Mouse (Mus musculus) retina, postnatal 1 day (tissue): Measurements from ENCODE around the gene Dusp9.

Source experiments
- DNase-seq: peaks from one replicate; pipeline ENCODE4 v3.0.0-alpha.2; 2012

The Dusp9 gene

DNA sequence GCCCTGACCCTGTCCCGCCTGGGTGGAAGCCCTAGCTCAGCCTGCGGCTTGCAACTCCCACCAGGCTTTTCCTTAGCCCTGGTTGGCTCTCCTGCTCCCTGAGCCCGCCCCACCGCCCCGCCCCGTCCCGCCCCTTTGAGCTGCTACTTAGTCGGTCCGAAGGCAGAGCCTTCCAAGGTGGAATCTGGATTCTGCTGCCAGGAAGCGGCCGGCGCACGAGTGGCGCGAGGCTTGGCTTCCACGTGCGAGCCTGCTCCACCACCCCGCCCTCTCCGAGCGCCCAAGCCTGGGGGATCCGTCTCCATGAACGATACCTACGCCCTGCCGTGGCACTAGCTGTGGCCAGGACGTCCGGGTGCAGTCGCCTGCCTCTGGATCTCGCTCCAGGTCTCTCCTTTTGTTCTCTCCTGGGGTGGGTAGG is at the start of gene Dusp9:
Gene Dusp9, plus strand, starts transcription at position 165 of the 421 bp plus-strand sequence.
- peak; percentile 77 for DNase-seq

DNA sequence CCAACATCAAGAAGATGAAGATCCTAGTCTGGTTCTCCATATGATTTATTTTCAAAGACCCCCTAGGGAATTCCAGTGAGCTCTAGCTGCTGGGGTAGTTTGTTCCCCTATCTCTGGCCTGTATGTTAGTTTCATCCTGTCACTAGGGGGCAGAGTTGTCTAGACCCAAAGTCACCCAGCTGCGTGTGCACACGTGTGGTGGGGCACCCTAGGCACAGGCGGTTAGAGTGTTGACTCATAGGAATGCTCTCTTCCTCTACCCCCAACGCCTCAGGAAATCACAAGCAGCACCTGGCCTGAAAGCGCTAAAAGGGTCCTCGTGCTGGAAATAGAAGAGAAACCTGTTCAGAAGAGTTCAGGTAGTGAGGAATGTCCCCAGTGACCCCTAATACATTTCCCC is 46.0 kb upstream of the Dusp9 start:
- peak; percentile 43 for DNase-seq

GRCm38 (mm10) chrX:73594451-73595121 is 44.6 kb upstream of the Dusp9 start:
- no peak for DNase-seq

DNA sequence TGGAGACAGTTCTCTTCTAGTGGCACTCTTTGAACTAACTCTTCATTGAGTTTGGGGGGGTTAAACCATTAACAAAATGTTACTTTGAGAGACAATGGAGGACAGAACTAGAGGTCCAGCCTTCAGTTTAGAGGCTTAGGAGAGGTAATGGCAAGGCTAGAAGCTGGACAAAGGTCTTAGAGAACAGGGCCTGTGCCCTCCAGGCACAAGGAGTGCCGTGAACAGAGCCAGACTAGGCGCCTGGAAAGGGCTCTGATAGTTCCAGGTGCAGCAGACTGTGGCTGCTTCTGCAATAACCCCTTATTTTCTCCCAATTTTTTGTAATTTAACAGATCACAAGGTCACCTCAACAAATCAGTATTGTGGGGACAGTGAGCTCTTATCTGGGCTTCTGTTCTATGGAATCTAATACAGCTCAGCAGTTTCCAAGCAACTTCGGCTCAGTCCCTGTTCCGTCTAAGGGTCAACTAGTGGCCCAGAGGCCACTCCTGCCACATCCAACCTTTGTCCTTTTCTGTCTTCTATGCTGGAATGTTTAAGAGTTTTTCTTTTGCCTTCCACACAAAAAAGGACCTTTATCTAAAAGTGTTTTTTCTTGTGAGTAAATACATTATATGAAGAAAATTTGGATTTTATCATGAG is 43.8 kb upstream of the Dusp9 start:
- no peak for DNase-seq

DNA sequence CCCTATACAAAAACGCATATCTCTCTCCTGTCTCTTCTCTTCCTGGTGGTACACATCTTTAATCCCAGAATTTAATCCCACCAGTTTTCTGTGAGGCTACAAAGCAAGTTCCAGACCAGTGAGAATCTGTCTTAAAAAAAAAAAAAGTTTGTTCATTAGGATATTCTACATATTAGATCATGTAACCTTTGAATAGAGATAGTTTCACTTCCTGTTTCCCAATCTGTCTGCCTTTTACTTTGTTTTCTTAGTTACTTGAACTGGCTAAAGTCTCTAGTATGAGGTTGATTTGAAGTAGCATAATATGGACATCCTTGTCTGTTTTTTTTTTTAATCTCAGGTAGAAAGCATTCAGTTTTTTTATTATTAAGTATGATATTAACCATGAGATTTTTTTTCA is 37.8 kb upstream of the Dusp9 start:
- no peak for DNase-seq

DNA sequence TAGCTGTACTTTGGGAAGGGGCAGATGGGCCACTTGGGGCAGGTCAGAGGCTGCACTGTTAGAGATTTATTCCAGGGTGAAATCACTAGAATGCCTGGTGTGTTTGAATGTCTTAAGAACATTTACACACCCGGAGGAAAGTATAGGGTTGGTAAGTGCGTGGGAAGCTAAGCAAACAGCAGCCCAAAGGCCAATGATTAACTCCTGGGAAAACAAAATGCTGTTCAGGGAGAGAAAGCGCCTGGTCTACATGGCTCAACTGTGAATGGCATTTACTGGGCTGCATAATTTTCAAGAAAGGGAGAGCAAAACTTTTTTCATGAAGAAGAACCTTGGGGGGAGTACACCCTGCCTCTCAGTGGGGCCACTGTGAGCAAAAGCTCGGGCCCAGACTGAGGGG is 25.6 kb upstream of the Dusp9 start:
- no peak for DNase-seq

DNA sequence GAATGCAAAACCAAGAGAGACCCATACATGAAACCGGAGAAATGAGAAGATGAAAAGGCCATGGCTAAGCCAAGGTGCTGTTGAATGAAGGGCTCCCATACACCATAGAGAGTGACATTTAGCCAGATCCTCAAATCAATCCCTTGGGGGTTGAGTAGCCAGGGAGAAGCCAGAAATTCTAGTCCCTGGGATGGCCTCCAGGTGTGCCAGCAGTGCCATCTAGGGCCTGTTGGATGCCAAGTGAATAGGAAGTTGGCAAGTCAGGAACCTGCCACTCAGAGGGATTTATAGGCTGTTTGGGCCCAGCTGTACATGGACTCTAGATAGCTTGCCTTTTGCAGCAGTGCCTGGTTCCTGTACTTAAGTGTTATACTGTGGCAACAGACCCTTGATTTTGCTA is 23.3 kb upstream of the Dusp9 start:
- DNase-seq = no peak

DNA sequence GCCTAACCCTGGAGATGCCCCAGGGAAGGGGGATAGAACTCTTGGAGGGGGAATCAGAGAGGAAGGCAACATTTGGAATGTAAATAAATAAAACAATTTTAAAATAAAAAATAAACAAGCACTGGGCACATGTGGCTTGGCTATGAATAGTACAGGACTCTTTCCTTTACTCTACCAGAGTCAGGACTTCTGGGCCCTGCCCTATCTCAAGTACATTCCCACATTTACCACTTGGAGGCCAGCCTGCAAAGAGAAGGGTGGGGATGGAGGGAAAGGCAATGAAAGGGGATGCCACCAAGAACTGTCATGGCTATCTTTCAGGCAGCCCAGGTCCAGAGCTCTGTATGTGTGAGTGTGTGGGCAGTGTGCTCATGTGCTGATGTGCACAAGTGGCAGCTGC is 19.8 kb upstream of the Dusp9 start:
- DNase-seq = no peak

DNA sequence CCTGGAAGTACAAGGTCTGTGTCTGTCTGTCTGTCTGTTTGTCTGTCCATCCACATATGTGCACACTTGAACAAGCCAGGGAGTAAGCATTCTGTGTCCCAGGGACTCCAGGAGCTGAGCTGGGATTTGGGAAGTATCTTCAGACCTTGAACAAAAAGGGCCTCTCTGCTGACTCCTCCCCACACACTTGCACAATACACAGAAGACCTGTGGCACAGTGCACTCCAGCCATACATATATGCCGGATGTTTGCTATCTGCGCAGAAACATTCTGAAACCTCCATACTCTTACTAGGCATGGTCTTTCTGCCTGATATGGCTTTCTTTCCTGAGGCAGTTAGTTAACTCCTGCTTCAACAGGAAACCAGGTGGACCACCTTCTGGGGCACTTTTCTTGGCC is 19.3 kb upstream of the Dusp9 start:
- no peak for DNase-seq

DNA sequence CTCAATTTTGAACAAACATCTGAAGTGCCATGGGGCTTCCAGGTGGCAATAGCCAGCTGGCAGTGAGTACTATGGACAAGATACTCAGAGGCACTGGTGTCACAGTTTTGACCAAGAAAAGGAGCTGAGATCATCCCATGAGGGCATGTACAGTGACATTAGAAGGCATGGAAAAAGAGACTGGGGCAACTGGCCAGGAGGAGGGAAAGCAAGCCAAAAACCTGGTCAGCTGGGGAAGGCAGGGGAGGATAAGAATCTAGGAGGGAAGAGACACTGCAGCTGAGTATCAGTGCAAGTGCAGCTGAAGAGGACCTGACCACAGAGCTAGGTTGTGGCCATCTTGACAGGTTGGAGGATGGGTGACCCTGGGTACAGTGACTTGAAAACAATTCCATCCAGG is 12.2 kb upstream of the Dusp9 start:
- no peak for DNase-seq

GRCm38 (mm10) chrX:73635425-73635824 is 3.8 kb upstream of the Dusp9 start:
- DNase-seq = peak; percentile 43

- peak; percentile 29 for DNase-seq
These were observed 1.8 kb upstream of the Dusp9 start for GRCm38 (mm10) chrX:73637415-73637814.

DNA sequence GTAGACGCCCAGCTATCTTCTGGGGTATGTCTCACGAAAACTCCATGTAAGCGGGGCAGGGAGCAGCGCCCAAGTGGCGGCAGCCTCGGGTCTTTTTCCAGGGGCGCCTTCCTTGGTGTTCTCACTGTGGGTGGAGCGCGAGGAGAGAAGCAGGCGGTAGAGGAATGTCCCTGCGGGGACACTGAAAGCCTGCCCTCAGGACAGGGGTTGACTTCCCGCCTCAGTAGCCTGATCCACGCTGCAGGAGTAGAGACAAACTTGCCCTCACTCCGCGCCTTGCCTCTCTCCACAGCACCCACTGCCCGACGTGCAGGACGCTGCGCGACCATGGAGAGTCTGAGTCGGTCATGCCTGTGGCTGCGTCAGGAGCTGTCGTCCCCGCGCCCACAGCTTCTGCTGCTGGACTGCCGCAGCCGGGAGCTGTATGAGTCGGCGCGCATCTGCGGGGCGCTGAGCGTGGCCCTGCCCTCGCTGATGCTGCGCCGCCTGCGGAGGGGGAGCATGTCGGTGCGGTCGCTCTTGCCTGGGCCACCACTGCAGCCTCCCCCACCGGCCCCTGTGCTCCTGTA is 766 bp downstream of the Dusp9 start:
- peak; percentile 49 for DNase-seq

DNA sequence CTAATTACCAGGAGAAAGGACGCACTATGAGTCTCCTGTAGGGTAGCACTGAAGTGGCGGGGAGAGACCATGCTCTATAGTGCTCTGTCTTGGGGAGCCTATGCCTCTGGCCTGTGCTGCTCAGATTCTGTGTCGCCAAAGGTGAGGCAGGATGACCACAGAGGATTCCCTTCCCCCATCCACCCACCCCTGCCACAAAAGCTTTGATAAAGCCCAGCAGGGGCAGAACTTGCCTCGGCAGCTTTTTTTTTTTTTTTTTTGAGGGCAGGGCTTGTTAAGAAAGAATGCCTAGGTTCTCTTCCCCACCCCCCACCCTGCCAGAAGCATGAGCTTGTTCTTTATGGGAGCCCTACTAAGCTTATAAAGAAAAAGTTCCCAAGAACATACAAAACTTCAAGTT is 5.9 kb downstream of the Dusp9 start:
- DNase-seq = no peak

GRCm38 (mm10) chrX:73650869-73651268 is 11.7 kb downstream of the Dusp9 start:
- no peak for DNase-seq

DNA sequence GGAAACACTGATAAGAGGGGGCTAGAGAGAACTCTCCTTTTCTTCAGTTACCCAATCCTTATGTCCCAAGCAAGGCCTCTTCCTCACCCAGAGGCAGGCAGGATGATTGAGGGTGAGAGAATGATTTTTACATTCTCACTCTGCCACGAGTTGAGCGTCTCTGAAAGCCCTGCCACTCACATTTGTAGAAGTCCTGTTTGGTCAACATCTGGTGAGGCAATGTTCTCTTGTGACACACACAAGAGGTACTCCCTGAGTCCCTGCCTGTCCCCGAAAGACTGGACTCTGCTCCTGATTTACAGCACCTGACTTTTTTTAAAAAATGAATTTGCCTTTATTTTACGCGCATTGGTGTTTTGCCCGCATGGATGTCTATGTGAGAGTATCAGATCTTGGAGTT is 14.2 kb downstream of the Dusp9 start:
- DNase-seq = no peak

GRCm38 (mm10) chrX:73654177-73654576 is 15.0 kb downstream of the Dusp9 start:
- peak; percentile 80 for DNase-seq

DNA sequence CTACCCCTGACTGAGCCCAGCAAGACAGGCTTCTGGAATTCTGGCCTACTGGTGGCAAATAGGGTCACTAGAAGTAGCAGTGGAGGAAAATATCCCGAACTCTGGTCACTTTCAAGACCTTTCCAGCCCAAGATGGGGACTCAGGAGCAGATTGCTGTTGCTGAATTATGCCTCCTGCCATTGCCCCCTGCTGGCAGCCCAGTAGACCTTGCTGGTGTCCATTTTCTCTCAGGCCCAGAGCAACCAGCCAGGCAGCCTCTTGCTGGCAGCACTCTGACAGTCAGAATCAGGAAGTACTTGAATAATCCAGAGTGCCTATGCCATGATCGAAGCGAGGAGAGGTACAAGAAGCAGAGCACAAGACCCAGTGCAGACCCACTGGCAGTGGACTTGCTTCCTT is 16.3 kb downstream of the Dusp9 start:
- peak; percentile 50 for DNase-seq

- no peak for DNase-seq
These were observed 19.2 kb downstream of the Dusp9 start for GRCm38 (mm10) chrX:73658391-73658790.

- peak; percentile 12 for DNase-seq
These were observed 19.8 kb downstream of the Dusp9 start for GRCm38 (mm10) chrX:73658936-73659574.

GRCm38 (mm10) chrX:73659575-73660283 is 20.5 kb downstream of the Dusp9 start, which contains the start of gene Pnck:
Gene Pnck (minus strand): TSS chrX:73660117.
- DNase-seq = peak; percentile 65

- no peak for DNase-seq
These were observed 21.1 kb downstream of the Dusp9 start for GRCm38 (mm10) chrX:73660284-73660665.

GRCm38 (mm10) chrX:73663143-73663542 is 23.9 kb downstream of the Dusp9 start:
- DNase-seq = peak; percentile 37
